9 mouse cellular contexts compared by ENCODE assay signal in the genomic region with DNA sequence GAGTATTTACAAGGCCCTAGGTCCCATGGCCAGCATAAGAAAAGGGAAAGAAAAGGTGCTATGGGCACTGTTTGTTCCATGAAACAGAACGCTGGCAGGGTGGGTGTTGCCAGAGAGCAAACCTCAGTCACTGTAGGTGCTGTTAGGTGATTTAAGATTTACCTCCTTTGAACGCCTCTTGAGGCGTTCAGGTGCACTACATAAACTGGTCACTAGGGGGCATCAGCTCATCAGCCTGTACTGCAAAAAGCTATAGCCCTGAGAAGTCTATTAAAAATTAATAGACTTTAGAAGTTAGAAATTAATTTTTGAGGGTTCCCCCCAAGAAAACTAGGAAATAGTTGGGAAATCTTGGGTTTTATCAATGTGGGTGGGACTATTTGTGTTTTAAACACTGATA. TPM values are rescaled to one million over a fixed set of nuclear protein-coding genes. Genes with fewer than 3 reads are reported as not detected.
DNase-seq lines count a peak whose midpoint lies in the region; ATAC-seq and TF ChIP-seq lines count a peak whose summit lies in the region.
"Had no signal": no experiment of that assay in that cellular context is flagged by ENCODE, and none has a peak within 500 bp of the region (broad histone marks: within the 10 kb centered on the region; RNA-seq: fewer than 3 reads in every experiment).

No protein-coding gene starts in this region.

- H3K27ac ChIP-seq in liver, embryonic 12.5 days = no peak overlapping the region
- H3K27ac ChIP-seq in kidney, embryonic 16.5 days (ENCODE audit: low read length) = no peak overlapping the region
- H3K27ac ChIP-seq in liver, embryonic 11.5 days (ENCODE audit: low read depth, low read length) = no peak overlapping the region
- H3K27ac ChIP-seq: embryonic facial prominence, embryonic 15.5 days had no signal

- no peak overlapping the region for H3K9ac ChIP-seq in liver, embryonic 12.5 days
- H3K9ac ChIP-seq in kidney, embryonic 16.5 days (replicated peaks; ENCODE audit: low read length) = 0 out of 2 replicates have a peak overlapping the region, but pooled peaks have one; percentile 7
- H3K9ac ChIP-seq in liver, embryonic 11.5 days (ENCODE audit: low read depth, low read length) = no peak overlapping the region
- H3K9ac ChIP-seq: embryonic facial prominence, embryonic 15.5 days had no signal

- peaks cover 41% of the 10 kb centered on the region for H3K4me1 ChIP-seq in liver, embryonic 12.5 days
- H3K4me1 ChIP-seq in kidney, embryonic 16.5 days (ENCODE audit: insufficient read depth, low read length) = peaks cover 26% of the 10 kb centered on the region
- H3K4me1 ChIP-seq in liver, embryonic 11.5 days (replicated peaks; ENCODE audit: control insufficient read depth, insufficient read depth, low read length) = peaks cover 3% of the 10 kb centered on the region; the same call in 1 of the 2 replicates

- TF ChIP-seq POLR2A in brain, embryonic 14.5 days (IDR thresholded peaks at IDR 0.05; ENCODE audit: borderline replicate concordance, extremely low read depth, insufficient read depth, insufficient read length, poor library complexity, severe bottlenecking) = no peak

- no peak overlapping the region for H3K4me3 ChIP-seq in liver, embryonic 12.5 days
- H3K4me3 ChIP-seq in kidney, embryonic 16.5 days (ENCODE audit: low read length) = no peak overlapping the region
- no peak overlapping the region for H3K4me3 ChIP-seq in liver, embryonic 11.5 days (ENCODE audit: low read depth, low read length)
- H3K4me3 ChIP-seq: embryonic facial prominence, embryonic 15.5 days had no signal

- TF ChIP-seq CTCF in brain, embryonic 14.5 days (IDR thresholded peaks at IDR 0.05; ENCODE audit: borderline replicate concordance, extremely low read depth, insufficient read depth, insufficient read length) = peak; percentile 80; the same call in 1 of the 2 replicates

- no peaks in the 10 kb centered on the region for H3K9me3 ChIP-seq in liver, embryonic 12.5 days (replicated peaks)
- H3K9me3 ChIP-seq in kidney, embryonic 16.5 days (ENCODE audit: low read length) = no peaks in the 10 kb centered on the region
- H3K9me3 ChIP-seq in liver, embryonic 11.5 days (ENCODE audit: control insufficient read depth, low read length) = no peaks in the 10 kb centered on the region
- H3K9me3 ChIP-seq: embryonic facial prominence, embryonic 15.5 days had no signal

- 3% methylated on average over 3 of the region's 3 CpGs for WGBS in liver, embryonic 12.5 days (ENCODE audit: insufficient replicate concordance)
- WGBS in kidney, embryonic 16.5 days = 0% methylated on average over 3 of the region's 3 CpGs
- 0% methylated on average over 3 of the region's 3 CpGs for WGBS in liver, embryonic 11.5 days

- H3K4me2 ChIP-seq in liver, embryonic 12.5 days = no peak overlapping the region
- H3K4me2 ChIP-seq in kidney, embryonic 16.5 days (replicated peaks; ENCODE audit: low read depth, low read length) = peak overlapping the region; percentile 12; the same call in 1 of the 2 replicates
- H3K4me2 ChIP-seq in liver, embryonic 11.5 days = no peak overlapping the region
- H3K4me2 ChIP-seq: embryonic facial prominence, embryonic 15.5 days had no signal

- peaks cover 7% of the 10 kb centered on the region for H3K36me3 ChIP-seq in liver, embryonic 12.5 days
- H3K36me3 ChIP-seq in kidney, embryonic 16.5 days (ENCODE audit: insufficient read depth, low read length) = peaks cover 6% of the 10 kb centered on the region
- no peaks in the 10 kb centered on the region for H3K36me3 ChIP-seq in liver, embryonic 11.5 days (ENCODE audit: control insufficient read depth, insufficient read depth, low read length)

- ATAC-seq in liver, embryonic 12.5 days = no peak
- ATAC-seq in kidney, embryonic 16.5 days (ENCODE audit: low FRiP score, low TSS enrichment) = no peak
- no peak for ATAC-seq in liver, embryonic 11.5 days (replicated peaks; ENCODE audit: low FRiP score)

- peak; percentile 80 for DNase-seq in liver
- peak; percentile 88 for DNase-seq in brain, embryonic 14.5 days (ENCODE audit: low read depth)
- peak; percentile 60 to 95 for DNase-seq in frontal cortex, adult 2 months (ENCODE audit: extremely low spot score in 1 of 2, low spot score in 1 of 2)
- peak; percentile 68 for DNase-seq in liver, embryonic 11.5 days (ENCODE audit: low spot score)
- peak; percentile 91 for DNase-seq in retina, embryonic 14.5 days (ENCODE audit: low spot score)
- DNase-seq in thymus, postnatal 25 days = peak; percentile 83

- peaks cover 17% of the 10 kb centered on the region for H3K27me3 ChIP-seq in liver, embryonic 12.5 days (replicated peaks)
- H3K27me3 ChIP-seq in kidney, embryonic 16.5 days (ENCODE audit: insufficient read depth, low read length) = no peaks in the 10 kb centered on the region
- H3K27me3 ChIP-seq in liver, embryonic 11.5 days (replicated peaks; ENCODE audit: control insufficient read depth, insufficient read depth, low read length) = no peaks in the 10 kb centered on the region
- H3K27me3 ChIP-seq: embryonic facial prominence, embryonic 15.5 days had no signal

RNA-seq across cellular contexts. Expression of a gene that starts 3.0 kb away (rescaled TPM):
- polyA plus RNA-seq in liver, embryonic 12.5 days (2016; fragmentation: Nextera tagmentation; extraction: Ambion mirVana) = 6.5 and 7.4 TPM in 2 replicates
- polyA plus RNA-seq in brain, embryonic 14.5 days (2012; rRNA removed) = 28.5 and 40.6 TPM in 2 replicates
- polyA plus RNA-seq in frontal cortex, adult 2 months (2012; rRNA removed) = 28.9 and 30.9 TPM in 2 replicates
- polyA plus RNA-seq in kidney, embryonic 16.5 days (2015; fragmentation: Nextera tagmentation; extraction: Ambion mirVana) = 27.3 and 36.6 TPM in 2 replicates
- 15.8 and 16.1 TPM in 2 replicates for polyA plus RNA-seq in liver, embryonic 11.5 days (2014; fragmentation: Nextera tagmentation; extraction: Ambion mirVana)

RNA-seq across cellular contexts. Expression of a gene that starts 30.0 kb away (rescaled TPM):
- 174 and 178 TPM in 2 replicates for polyA plus RNA-seq in liver, embryonic 12.5 days (2016; fragmentation: Nextera tagmentation; extraction: Ambion mirVana)
- 201 and 274 TPM in 2 replicates for polyA plus RNA-seq in brain, embryonic 14.5 days (2012; rRNA removed)
- 259 and 267 TPM in 2 replicates for polyA plus RNA-seq in frontal cortex, adult 2 months (2012; rRNA removed)
- polyA plus RNA-seq in kidney, embryonic 16.5 days (2015; fragmentation: Nextera tagmentation; extraction: Ambion mirVana) = 203 and 209 TPM in 2 replicates
- polyA plus RNA-seq in liver, embryonic 11.5 days (2014; fragmentation: Nextera tagmentation; extraction: Ambion mirVana) = 313 and 324 TPM in 2 replicates
